Mouse (Mus musculus) liver, embryonic 14.5 days (tissue): Measurements from ENCODE around the gene Agps. TPM values are rescaled to one million over a fixed set of nuclear protein-coding genes. Genes with fewer than 3 reads are reported as not detected.

Experiments
- ATAC-seq: fragments of 200-750 bp; cut with Nextera tagmentation; 2 replicates; pipeline ENCODE4 v1.8.0; 2017; ENCODE audit warnings: moderate number of reproducible peaks, mild to moderate bottlenecking, moderate library complexity; ENCODE audit not compliant: insufficient read depth
- DNase-seq, 3 experiments: peaks; one replicate each; pipeline ENCODE4 v3.0.0-alpha.2; 2012 to 2013; ENCODE audit warnings: low read depth in 3 of 3, low spot score in 3 of 3
- H3K27ac ChIP-seq: fragments of 300-500 bp; sonication (generic); 2 replicates; pipeline ENCODE4 v1.5.1; 2014; ENCODE audit warnings: moderate library complexity, mild to moderate bottlenecking, control low read depth, inconsistent platforms
- H3K27me3 ChIP-seq: fragments of 300-500 bp; sonication (generic); 2 replicates; pipeline ENCODE4 v1.6.1; 2014; ENCODE audit warnings: mild to moderate bottlenecking, low read length, moderate library complexity; ENCODE audit not compliant: control insufficient read depth, insufficient read depth
- H3K36me3 ChIP-seq: fragments of 300-500 bp; sonication (generic); replicated peaks from 2 replicates; pipeline ENCODE4 v1.6.1; 2014; ENCODE audit warnings: low read depth; ENCODE audit not compliant: control insufficient read depth, insufficient read depth
- H3K4me1 ChIP-seq, 2 experiments: fragments of 200-500 bp in 1 of 2; fragments of 300-500 bp in 1 of 2; sonication (generic) in 1 of 2; replicated peaks; 2 replicates each; pipeline ENCODE4 v1.6.1; 2012 to 2014; ENCODE audit warnings: antibody characterized with exemption in 1 of 2, inconsistent platforms in 1 of 2, low read length in 1 of 2; ENCODE audit not compliant: control insufficient read depth in 2 of 2, insufficient read depth in 2 of 2
- H3K4me2 ChIP-seq: fragments of 300-500 bp; sonication (generic); 2 replicates; pipeline ENCODE4 v1.6.1; 2014; ENCODE audit warnings: low read depth, mild to moderate bottlenecking, control low read depth, moderate library complexity
- H3K4me3 ChIP-seq, 2 experiments: fragments of 200-500 bp in 1 of 2; fragments of 300-500 bp in 1 of 2; sonication (generic) in 1 of 2; 2 replicates each; pipeline ENCODE4 v1.5.1; 2012 to 2014; ENCODE audit warnings: low read depth in 2 of 2, low read length in 2 of 2, mild to moderate bottlenecking in 2 of 2, control low read depth in 1 of 2, inconsistent platforms in 1 of 2, moderate library complexity in 1 of 2; ENCODE audit not compliant: insufficient read depth in 1 of 2
- H3K9ac ChIP-seq: fragments of 300-500 bp; sonication (generic); replicated peaks from 2 replicates; pipeline ENCODE4 v1.6.1; 2014; ENCODE audit warnings: mild to moderate bottlenecking, control low read depth, moderate library complexity
- H3K9me3 ChIP-seq: fragments of 300-500 bp; sonication (generic); 2 replicates; pipeline ENCODE4 v1.6.1; 2016; ENCODE audit warnings: low read length, mixed read lengths; ENCODE audit not compliant: control insufficient read depth
- CTCF ChIP-seq: IDR thresholded peaks from 2 replicates; pipeline ENCODE4 v1.5.1; 2016; ENCODE audit warnings: antibody characterized with exemption, low read depth, control low read depth
- EP300 ChIP-seq: IDR thresholded peaks from 2 replicates; pipeline ENCODE4 v1.6.1; 2016; ENCODE audit warnings: antibody characterized with exemption, low read depth
- WGBS: fragments of 180-500 bp; shearing (Covaris S2); extraction: QIAGEN DNeasy Blood & Tissue Kit; methylation state at CpG from one replicate; pipeline ENCODE4 v1.1.7; 2014; ENCODE audit not compliant: insufficient replicate concordance; 5-methylcytosine and 5-hydroxymethylcytosine counted together
- polyA plus RNA-seq, 2 experiments: library from polyadenylated mRNA; depleted of rRNA in 1 of 2; stranded (reverse) in 1 of 2; unstranded in 1 of 2; fragments of >200 nt; fragmentation: Nextera tagmentation in 1 of 2; extraction: Ambion mirVana in 1 of 2; gene quantifications; 2 replicates each; pipeline versions ENCODE4 v1.2.1 to v1.2.3; 2012 to 2014

Agps gene
- polyA plus RNA-seq (2012; rRNA removed): 4.1 and 5.6 TPM in 2 replicates
- 13.8 and 14.3 TPM in 2 replicates for polyA plus RNA-seq (2014; fragmentation: Nextera tagmentation; extraction: Ambion mirVana)

- peaks cover 6 to 16% of the 10 kb centered on the region in 2 experiments for H3K4me1 ChIP-seq
- peak; percentile 95 for ATAC-seq
- peak within 1 kb of the TSS; percentile 65 for H3K27ac ChIP-seq
- peak; percentile 78 to 83 (median 82) for DNase-seq
- no peaks in the 10 kb centered on the region for H3K27me3 ChIP-seq
- H3K36me3 ChIP-seq: no peaks in the 10 kb centered on the region
- under 1% methylated on average over 77 of the region's 86 CpGs for WGBS
- H3K4me3 ChIP-seq: peak within 1 kb of the TSS; percentile 80 to 96
- peak within 1 kb of the TSS; percentile 85 for H3K4me2 ChIP-seq
- H3K9ac ChIP-seq: peak within 1 kb of the TSS; percentile 90
- H3K9me3 ChIP-seq: no peaks in the 10 kb centered on the region
- TF ChIP-seq CTCF (no peak), EP300 (no peak)
These were observed at the start of gene Agps for GRCm38 (mm10) chr2:75831881-75832633. Gene Agps, plus strand, starts transcription at chr2:75832177.

- Histone ChIP-seq H3K9me3 (no peaks in the 10 kb centered on the region), H3K27ac (no peak overlapping the region), H3K36me3 (no peaks in the 10 kb centered on the region), H3K4me3 (no peak overlapping the region), H3K4me2 (no peak overlapping the region), H3K4me1 (0 out of 4 replicates have a peak, but pooled peaks cover 0 to 2% of the 10 kb centered on the region in 2 experiments), H3K27me3 (no peaks in the 10 kb centered on the region), H3K9ac (no peak overlapping the region)
- ATAC-seq (no peak), DNase-seq (no peak)
- WGBS: 15% methylated on average over 6 of the region's 6 CpGs
- TF ChIP-seq CTCF (peak; percentile 87), EP300 (no peak)
These were observed 45.9 kb upstream of the Agps start for GRCm38 (mm10) chr2:75786075-75786474.

GRCm38 (mm10) chr2:75788511-75788910 is 43.5 kb upstream of the Agps start:
- no peak overlapping the region for H3K4me3 ChIP-seq
- no peak for ATAC-seq

GRCm38 (mm10) chr2:75789959-75790523 is 41.9 kb upstream of the Agps start:
- Histone ChIP-seq H3K4me2 (no peak overlapping the region), H3K27me3 (no peaks in the 10 kb centered on the region), H3K9ac (no peak overlapping the region), H3K4me1 (peaks cover 0 to 4% of the 10 kb centered on the region in 2 experiments; a peak in 2 of 4 replicates), H3K36me3 (no peaks in the 10 kb centered on the region), H3K27ac (no peak overlapping the region), H3K4me3 (no peak overlapping the region), H3K9me3 (no peaks in the 10 kb centered on the region)
- 33% methylated on average over 14 of the region's 14 CpGs for WGBS
- DNase-seq (no peak), ATAC-seq (no peak)
- TF ChIP-seq CTCF: no peak
- no peak for TF ChIP-seq EP300

More at GRCm38 (mm10) chr2:75788511-75788910, 43.5 kb upstream of the Agps start:
- no peak overlapping the region for H3K9ac ChIP-seq
- H3K4me1 ChIP-seq: peaks cover 0 to 4% of the 10 kb centered on the region in 2 experiments; a peak in 2 of 4 replicates
- TF ChIP-seq EP300 (no peak), CTCF (no peak)
- no peaks in the 10 kb centered on the region for H3K27me3 ChIP-seq
- H3K4me2 ChIP-seq: no peak overlapping the region
- 21% methylated on average over 3 of the region's 3 CpGs for WGBS
- no peaks in the 10 kb centered on the region for H3K9me3 ChIP-seq
- no peak overlapping the region for H3K27ac ChIP-seq
- DNase-seq: no peak
- no peaks in the 10 kb centered on the region for H3K36me3 ChIP-seq
